ENCODE assay signal across 7 mouse cellular contexts in the genomic region with DNA sequence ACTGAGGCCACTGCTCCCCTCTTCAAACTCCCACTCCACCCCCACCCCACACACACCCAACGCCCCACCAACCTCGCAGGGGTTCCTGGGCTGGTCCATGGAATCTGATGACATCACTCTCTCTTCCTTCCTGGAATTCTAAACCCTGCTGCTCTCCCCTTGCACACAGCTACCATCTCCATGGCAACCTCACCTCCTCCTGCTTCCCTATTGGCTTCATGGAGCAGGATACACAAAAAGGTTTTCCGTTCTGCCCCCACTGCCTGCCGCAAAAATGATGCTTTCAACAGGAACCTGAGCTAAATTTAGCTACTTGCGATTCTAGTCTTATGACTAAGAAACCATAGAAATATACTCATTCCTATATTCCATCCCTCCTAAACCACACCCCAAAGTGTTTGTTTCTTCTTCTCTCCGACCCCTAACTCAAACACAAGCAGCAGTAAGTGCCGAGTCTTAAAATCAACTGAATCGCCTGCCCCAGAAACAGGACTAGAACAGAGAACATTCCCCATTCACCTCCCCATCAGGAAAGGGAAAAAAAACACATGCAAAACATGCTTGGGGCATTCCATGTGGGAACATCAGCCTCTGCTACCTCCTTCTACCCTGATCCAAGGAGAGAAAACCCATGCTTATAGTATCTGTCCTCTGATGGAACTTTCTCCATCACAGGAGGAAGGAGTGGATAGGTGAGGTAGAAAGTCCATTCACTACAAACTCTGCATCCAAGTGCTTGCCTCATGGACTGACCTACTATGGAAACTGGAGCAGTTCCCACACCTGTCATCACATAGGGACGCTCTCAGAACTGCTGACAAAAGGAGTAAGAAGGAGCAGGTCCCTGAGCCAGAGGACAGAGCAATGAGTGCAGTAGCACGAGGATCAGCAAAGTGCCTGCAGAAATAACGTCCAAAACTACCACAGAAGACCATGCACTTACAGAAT.
DNase-seq lines count a peak whose midpoint lies in the region; ATAC-seq lines count a peak whose summit lies in the region.

No protein-coding gene starts in this region.

- H3K27me3 ChIP-seq in neural tube, embryonic 13.5 days = no peaks in the 10 kb centered on the region

- intact Hi-C loops in left cerebral cortex, postnatal 4 days (cut with DNase I) = no loop called here

- peak; percentile 96 for ATAC-seq in neural tube, embryonic 13.5 days (ENCODE audit: low read depth)

- H3K27ac ChIP-seq in neural tube, embryonic 13.5 days (replicated peaks) = peak overlapping the region; percentile 89

- no peaks in the 10 kb centered on the region for H3K36me3 ChIP-seq in neural tube, embryonic 13.5 days

- peak overlapping the region; percentile 38 for H3K4me3 ChIP-seq in neural tube, embryonic 13.5 days

- peak; percentile 44 for DNase-seq in adrenal gland, postnatal 10 days
- peak; percentile 79 to 80 for DNase-seq in cerebellum, postnatal 36 days
- peak; percentile 99 for DNase-seq in heart, adult 11 months
- DNase-seq in kidney, adult 8-10 months = peak; percentile 47 to 82
- peak; percentile 59 for DNase-seq in left cerebral cortex, postnatal 4 days
- DNase-seq in urinary bladder, postnatal 10 days (ENCODE audit: low spot score) = no peak

- peak overlapping the region; percentile 57 for H3K4me2 ChIP-seq in neural tube, embryonic 13.5 days

- WGBS in neural tube, embryonic 13.5 days = 15% methylated on average over 11 of the region's 11 CpGs

- H3K4me1 ChIP-seq in neural tube, embryonic 13.5 days (replicated peaks) = peaks cover 46% of the 10 kb centered on the region

- peak overlapping the region; percentile 65 for H3K9ac ChIP-seq in neural tube, embryonic 13.5 days

- H3K9me3 ChIP-seq in neural tube, embryonic 13.5 days = no peaks in the 10 kb centered on the region
